Mouse (Mus musculus): Measurements from ENCODE around the gene Dnajb13.
"Not testable (repeated sequence)": the region's sequence is repeated elsewhere in the genome, so short reads cannot be mapped to it uniquely, and the experiment has no call there.

Dnajb13 gene

DNA sequence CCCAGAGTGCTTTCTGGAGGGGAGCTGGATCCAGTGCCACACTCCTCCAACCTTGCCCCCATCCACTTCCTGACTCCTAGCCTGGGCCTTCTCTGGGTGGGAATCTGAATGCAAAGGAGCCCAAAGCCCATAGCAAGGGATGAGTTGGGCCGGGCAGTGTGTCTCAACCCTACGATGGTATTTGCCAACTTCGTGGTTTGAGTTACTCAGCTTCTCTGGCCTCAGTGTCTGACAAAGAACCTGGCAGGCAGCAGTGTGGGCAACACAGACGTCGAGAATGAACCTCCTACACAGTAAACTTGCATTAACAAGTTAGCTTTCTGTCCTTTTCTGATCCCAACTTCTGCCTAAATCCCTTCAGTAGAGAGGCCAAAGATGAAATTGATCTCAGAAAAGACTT lies 30.3 kb downstream of the Dnajb13 start:
- no peak for DNase-seq

- DNase-seq = not testable (repeated sequence)
These were observed 32.7 kb downstream of the Dnajb13 start for GRCm38 (mm10) chr7:100482046-100482445.

- no peak for DNase-seq
These were observed 34.6 kb downstream of the Dnajb13 start for GRCm38 (mm10) chr7:100480175-100480574.

DNA sequence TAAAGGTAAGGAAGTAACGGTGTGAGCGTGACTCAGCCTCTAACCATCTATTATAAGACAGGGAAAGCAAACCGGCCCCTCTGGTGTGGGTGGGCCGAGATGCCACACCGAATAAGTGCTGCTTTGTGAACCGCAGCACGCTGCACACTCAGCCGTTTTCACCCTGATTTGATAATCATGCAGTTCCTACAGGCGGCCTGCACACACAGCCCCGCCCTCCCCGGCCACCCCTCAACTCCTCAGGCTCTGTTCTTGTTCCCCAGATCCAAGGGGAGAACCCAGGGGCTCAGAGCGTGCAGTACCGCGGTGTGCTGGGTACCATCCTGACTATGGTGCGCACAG lies 35.0 kb downstream of the Dnajb13 start:
- DNase-seq = no peak

GRCm38 (mm10) chr7:100479100-100479822 lies 35.5 kb downstream of the Dnajb13 start:
- DNase-seq = no peak

DNA sequence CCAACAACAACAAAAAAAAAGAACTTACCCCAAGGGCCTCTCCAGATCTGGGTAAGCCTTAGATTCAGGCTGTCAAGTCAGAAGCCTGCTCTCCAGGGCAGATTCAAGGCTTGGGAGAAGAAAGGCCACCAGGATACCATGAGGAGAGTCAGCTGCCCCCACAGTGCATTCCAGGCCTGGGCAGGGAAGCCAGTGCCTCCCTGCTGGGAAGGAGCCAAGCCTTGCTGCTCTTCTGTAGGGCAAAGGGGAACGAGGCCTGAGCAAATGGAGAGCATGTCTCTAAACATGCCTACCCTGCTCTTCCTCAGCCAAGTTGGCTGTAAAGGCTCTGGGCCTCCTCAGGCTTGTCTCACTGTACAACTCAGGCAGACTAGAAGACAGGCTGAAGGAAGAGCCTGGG lies 40.1 kb downstream of the Dnajb13 start:
- no peak for DNase-seq

GRCm38 (mm10) chr7:100473846-100474454 lies 40.8 kb downstream of the Dnajb13 start:
- DNase-seq = no peak

GRCm38 (mm10) chr7:100472777-100473176 lies 42.0 kb downstream of the Dnajb13 start, which contains the start of gene Ucp3:
Ucp3 (plus strand) TSS chr7:100472990.
- no peak for DNase-seq

GRCm38 (mm10) chr7:100471407-100471797 lies 43.4 kb downstream of the Dnajb13 start:
- no peak for DNase-seq

DNA sequence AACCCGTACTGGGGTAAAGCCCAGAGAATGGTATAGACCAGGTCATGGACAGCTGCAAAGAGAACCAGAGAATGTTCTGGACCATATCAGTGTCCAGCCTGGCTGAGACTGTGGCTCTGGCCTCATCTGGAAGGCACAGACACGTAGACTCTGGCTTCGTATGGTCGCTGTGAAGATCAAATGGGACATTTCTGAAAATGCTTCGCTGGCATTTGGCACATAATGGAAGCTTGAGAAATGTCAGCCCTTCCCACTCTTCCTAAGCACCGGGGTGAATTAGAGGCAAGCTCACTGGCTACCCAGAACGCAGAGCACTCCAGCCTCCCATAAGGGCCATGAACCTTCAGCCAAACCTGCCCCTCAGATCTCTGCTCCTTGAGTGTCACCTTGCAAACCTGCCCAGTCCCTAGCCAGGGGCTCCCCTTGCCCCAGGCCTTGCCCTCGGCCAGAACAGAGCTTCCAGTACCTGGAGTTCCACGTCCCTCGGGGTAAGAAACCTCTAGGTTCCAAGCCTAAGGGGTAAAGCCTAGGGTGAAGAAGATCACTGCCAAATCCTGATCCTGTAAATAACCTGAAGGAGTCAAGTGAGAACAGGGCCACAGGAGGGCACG lies 43.9 kb downstream of the Dnajb13 start:
- DNase-seq = no peak

DNA sequence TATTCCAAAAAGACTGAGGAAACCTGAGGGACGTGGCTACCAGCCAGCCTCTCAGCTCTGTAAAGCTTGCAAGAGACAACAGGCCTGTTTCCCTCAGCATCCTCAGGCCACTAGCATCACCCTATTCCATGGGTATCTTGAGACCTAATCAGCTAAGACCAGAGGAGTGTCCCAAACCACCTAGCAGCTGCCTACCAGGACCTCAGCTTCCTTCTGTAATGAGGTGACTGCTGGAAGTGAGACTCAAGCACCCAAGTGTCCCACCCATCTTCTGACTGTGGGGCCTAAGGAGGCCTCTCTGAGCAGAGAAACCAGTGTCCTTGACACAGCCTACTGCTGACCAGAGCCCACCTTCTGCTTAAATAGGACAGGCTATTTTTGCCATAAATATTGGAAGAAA lies 45.3 kb downstream of the Dnajb13 start:
- no peak for DNase-seq

DNA sequence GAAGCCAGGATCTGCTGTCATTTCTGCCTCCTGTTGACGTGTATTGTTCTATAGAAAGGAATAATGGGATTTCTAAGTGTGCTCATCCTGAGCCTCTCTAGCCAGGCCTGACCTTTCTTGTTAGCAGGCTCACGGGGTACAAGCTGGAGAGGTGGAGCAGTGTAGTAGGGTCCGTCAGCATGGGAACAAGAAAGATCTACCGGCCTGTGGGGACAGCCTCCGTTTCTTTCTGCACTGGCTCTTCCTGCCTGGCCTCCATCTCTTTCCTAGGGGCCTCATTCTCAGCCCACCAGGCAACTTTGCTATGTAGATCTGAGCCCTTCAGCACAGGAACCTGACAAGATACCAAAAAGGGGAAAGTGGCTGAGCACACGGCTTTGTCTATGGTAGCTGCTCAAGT lies 46.0 kb downstream of the Dnajb13 start:
- no peak for DNase-seq

DNA sequence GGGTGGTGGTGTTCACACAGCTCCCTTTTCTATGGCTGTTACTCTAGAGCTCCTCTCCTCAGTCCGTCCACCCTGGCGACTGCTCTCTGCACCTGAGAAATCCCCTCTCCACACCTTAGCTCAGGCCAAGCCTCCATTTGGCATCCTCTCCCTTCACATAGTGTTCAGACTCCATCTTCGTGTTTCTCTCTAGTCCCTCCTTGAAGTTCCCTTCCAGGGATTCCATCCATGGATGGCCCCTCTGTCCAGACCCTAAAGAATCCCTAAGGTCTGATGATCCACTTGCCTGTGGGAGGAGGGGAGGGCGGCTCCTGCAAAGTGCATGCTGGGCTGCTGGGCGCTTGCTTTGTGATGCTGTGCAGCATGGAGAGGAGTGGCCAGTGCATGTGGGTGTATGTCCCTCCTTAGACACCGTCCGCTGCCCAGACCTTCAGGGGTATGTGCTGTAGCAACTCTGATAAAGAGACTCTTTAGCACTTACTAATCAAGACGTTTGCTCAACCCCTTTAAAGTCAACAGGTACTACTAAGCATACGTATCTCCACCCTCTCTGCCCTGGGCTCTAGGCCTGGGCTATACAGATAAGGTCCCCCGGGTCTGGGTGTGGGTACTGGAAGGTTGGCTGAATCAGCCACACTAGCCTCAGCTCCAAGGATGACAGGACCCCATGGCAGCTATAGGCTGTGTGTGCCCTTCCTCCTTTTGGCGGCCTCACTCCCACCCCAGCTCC lies 47.8 kb downstream of the Dnajb13 start:
- no peak for DNase-seq

DNA sequence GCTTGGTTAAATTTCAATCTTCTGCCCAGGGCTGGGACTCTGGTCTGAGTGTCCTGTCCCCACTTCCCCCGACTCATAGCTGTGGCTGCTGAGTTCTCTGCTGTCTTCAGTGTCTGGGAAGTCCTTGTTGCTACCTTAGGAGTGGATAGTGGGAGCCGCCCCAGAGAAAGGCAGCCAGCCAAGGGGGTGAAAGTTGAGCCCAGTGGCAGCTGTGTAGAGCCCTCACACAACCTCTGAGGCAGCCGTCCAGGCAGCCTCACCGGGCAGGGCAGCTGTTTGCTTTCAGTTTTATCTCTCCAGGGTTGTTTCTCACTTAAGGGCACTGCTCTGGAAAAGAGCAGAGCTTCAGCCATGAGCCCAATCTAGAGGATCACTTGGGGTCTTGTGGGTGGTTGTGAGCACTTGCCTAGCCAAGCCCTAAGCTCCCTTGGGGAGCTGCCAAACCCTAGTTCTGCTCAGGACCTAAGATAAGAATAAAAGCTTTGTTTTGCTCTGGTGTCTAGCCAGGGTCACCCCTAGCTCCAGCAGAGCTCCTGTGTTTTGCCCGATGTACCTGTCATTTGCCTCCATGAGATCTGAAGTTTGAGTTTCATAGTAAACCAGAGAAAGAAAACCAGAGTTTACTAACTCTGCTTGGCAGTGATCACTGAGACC lies 49.0 kb downstream of the Dnajb13 start:
- no peak for DNase-seq

DNA sequence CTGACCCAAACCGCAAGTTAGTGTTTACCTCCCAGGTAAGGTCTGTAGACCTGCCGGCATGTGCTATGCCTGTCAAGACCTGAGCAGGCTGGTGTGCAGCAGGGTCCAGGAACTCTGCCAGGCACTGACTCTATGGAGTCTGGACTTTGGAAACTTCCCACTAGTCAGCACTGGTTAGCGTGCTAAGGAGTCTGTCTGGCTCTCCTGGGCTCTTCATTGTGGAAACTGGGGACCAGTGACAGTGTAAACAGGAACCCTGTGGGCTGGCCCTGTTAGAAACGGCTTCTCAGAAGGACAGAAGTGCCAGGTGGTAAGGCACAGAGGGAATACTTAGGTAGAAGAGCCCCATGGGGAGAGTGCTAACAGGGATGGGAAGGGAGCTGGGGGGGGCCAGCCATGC lies 49.5 kb downstream of the Dnajb13 start:
- DNase-seq = no peak

- DNase-seq = no peak
These were observed 50.5 kb downstream of the Dnajb13 start for GRCm38 (mm10) chr7:100464248-100464647.

DNA sequence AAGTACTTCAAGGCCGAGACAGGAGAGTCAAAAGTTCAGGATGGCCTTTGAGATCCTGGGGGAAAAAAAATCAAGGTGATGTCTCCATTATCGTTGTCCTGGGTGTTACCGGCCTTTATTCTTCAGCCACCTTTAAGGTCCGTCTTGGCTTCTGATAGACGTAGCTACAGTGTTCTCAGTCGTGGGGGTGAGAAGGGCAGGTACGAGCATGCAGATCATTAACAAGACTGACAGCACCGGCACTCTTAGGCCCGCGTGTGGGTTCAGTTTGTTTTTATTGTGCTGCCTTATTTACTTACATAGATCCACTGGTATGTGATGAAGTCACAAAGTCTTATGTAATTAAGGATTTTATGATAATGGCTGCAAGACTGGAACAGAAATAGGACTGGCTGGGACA lies 51.0 kb downstream of the Dnajb13 start:
- no peak for DNase-seq

DNA sequence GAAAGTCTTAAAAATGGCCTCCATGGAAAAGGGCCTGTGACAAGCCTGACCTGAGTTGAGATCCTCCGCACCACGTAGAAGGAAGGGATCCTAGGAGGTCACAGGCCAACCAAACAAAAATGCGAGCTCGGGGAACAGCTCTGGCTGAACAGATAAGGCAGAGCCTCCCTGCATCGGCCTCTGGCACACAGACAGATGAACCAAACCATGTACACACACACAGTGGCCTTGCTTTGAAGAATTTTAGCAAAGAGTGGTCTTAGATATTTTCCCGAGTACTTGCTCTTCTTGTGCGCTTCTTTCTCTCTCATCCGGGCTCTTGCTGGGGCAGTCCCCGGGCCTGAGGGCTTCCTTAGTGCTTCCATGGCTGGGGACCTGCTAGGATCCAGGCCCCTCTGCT lies 51.6 kb downstream of the Dnajb13 start:
- no peak for DNase-seq

DNA sequence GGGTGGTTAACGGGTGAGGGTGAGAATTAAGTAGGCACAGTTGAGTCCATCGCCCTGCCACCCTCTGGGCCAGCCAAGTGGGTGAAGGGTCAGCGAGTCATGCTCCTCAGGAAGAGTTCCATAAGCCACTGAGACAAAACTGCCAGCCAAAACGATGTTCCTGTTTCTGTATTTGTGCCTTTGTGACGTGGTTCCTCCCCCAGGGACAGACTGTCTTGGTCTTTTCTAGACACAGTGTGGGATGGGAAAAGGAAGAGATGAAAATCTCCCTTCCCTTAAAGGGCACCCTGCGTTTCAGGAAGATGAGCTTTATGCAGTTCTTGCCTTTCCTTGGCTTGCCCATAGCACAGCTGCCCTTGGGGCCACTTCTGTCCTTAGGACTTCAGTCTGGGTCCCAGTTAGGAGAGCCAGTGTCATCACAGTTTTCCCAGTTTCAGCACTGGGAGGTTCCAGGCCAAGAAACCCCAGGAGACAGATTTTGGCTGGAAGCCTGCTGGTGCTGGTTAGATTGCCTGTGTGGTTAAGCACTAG lies 53.1 kb downstream of the Dnajb13 start:
- no peak for DNase-seq

DNA sequence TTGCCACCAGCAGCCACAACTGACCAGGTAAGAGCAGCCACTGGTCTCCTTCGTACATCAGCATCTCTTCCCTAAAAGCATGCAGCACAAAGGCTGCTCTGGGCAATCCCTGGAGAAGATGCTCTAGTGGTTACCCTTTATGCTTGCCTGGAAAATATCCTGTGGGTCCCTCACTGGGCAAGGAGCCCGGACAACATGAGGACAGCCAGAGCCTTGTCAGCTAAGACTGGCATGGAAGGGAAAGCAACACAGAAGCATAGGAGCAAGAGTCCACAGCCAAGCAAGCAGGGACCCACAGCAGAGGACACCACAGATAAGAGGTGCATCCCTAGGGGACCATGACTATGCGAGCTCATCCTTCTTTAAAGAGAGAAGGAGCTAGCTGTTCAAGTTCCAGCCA lies 54.9 kb downstream of the Dnajb13 start:
- no peak for DNase-seq

GRCm38 (mm10) chr7:100458153-100458552 lies 56.6 kb downstream of the Dnajb13 start:
- DNase-seq = no peak
